Mouse (Mus musculus): Measurements from ENCODE around the gene Stx1b.

- TF ChIP-seq TBP (IDR thresholded peaks at IDR 0.05; ENCODE audit: low read depth, low read length) (no peak), MYC (IDR thresholded peaks at IDR 0.05; ENCODE audit: low read depth, low read length) (no peak), POLR2A (IDR thresholded peaks at IDR 0.05; ENCODE audit: control insufficient read depth in 1 of 2, insufficient read depth in 1 of 2, low read depth in 1 of 2, low read length in 2 of 2, poor library complexity in 1 of 2) (no peak), GATA1 (IDR thresholded peaks at IDR 0.05; ENCODE audit: low read depth, low read length) (no peak), EP300 (IDR thresholded peaks at IDR 0.05; ENCODE audit: low read depth in 1 of 2, low read length in 2 of 2) (no peak), CTCF (IDR thresholded peaks at IDR 0.05 in 2 of 3, conservative IDR thresholded peaks at IDR 0.05 in 1 of 3; ENCODE audit: control insufficient read depth in 1 of 3, insufficient read depth in 1 of 3, low read depth in 2 of 3, low read length in 3 of 3, poor library complexity in 1 of 3, severe bottlenecking in 1 of 3) (no peak), USF1 (IDR thresholded peaks at IDR 0.05; ENCODE audit: low read depth, low read length) (no peak), RCOR1 (IDR thresholded peaks at IDR 0.05; ENCODE audit: low read depth, low read length) (no peak), ELF1 (IDR thresholded peaks at IDR 0.05; ENCODE audit: low read depth, low read length) (no peak)
These were observed 10.5 kb downstream of the Stx1b start for GRCm38 (mm10) chr7:127813821-127814220.

All from MEL (cell line).